Mouse (Mus musculus) embryonic fibroblast, embryonic 13.5 days (primary cell): ENCODE results near the gene Gldn.

ENCODE experiments used
- CTCF ChIP-seq: IDR thresholded peaks from 2 replicates; pipeline ENCODE4 v1.5.1; 2011; ENCODE audit warnings: mild to moderate bottlenecking, control low read depth, low read length, moderate library complexity, borderline replicate concordance; ENCODE audit not compliant: insufficient read depth
- POLR2A ChIP-seq: IDR thresholded peaks from 2 replicates; pipeline ENCODE4 v1.6.1; 2011; ENCODE audit warnings: low read depth, mild to moderate bottlenecking, control low read depth, low read length, moderate library complexity

- TF ChIP-seq CTCF = no peak
- no peak for TF ChIP-seq POLR2A
Observed at GRCm38 (mm10) chr9:54279046-54279589, 7.2 kb upstream of the Gldn start.
